Mouse (Mus musculus) megakaryocyte-erythroid progenitor cell, adult 5 weeks (primary cell): Measurements from ENCODE around the gene Tfam. TPM values are rescaled to one million over a fixed set of nuclear protein-coding genes. Genes with fewer than 3 reads are reported as not detected.

Experiments used
- polyA plus RNA-seq: library from polyadenylated mRNA; stranded (reverse); fragments of >175 nt; gene quantifications from 2 replicates; pipeline ENCODE4 v1.2.3, GENCODE M21; 2012

Tfam gene
- polyA plus RNA-seq: 6.0 and 8.7 TPM in 2 replicates

DNA sequence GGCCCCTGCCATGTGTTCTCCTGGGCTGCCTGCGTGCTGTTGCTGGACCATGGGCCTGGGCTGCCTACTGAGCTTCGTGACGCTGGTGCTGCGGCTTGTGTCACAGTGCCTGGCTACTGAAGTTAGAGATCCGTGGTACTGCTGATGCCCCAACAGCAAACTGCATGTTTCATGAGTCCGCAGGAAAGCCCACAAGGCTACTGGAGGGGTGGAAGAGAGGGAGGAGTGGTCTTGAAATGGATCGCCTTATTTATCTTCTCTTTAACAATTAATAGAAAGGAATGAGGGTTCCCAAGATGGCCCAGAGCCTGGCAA, at the start of gene Tfam:
Tfam (minus strand) TSS at position 41 of the 315 bp plus-strand sequence.

DNA sequence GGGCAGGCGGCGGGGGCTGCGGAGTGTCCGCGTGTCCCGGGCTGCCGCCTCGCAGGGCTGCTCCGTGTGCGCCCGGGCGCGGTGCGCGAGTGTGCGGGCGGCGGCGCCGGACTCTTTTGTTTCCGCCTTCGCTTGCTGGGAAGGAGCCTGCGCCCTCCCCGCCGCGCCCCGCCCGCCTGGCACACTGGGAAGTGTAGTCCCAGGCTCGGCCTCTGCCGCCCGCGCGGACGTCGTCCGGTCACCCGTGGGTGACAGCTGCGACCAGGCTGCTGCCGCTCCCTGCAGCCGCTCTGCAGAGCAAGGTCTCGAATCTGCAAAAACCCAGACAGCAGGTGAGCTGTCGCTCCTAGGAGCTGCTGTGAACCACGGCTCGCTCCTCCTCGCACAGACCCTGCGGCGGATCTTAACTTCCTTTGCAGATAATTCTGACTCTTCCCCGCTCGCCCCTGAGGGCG, 47.1 kb upstream of the Tfam start, which contains the start of gene Ube2d1:
Ube2d1 (minus strand) TSS at position 137 of the 455 bp plus-strand sequence.

Other genes with a start within 250 kb of the Tfam start
- not detected in 2 replicates for gene Bicc1, start 78.6 kb downstream of the Tfam start, polyA plus RNA-seq
- gene Ube2d1, start 47.0 kb upstream of the Tfam start, polyA plus RNA-seq: 9.5 and 12.9 TPM in 2 replicates
- 15.9 and 16.2 TPM in 2 replicates for gene Cisd1, start 106.7 kb upstream of the Tfam start, polyA plus RNA-seq
- gene Ipmk, start 109.5 kb upstream of the Tfam start, polyA plus RNA-seq: 13.4 and 17.0 TPM in 2 replicates